Mouse (Mus musculus) monocyte, adult 5-6 weeks (primary cell): ENCODE measurements at regions not wholly inside any gene's neighbourhood (a gene's known extent, or its start where the extent isn't known, plus 50 kb on each side); places are given as distances from the start of the nearest gene placed in this dataset.

ENCODE experiments used
- ATAC-seq: fragments of 153-309, 156-312 bp; replicated peaks from 2 replicates; pipeline ENCODE4 v1.8.0; 2017; ENCODE audit warnings: mild to moderate bottlenecking; ENCODE audit not compliant: low TSS enrichment, insufficient number of reproducible peaks, severe bottlenecking, poor library complexity, low FRiP score

DNA sequence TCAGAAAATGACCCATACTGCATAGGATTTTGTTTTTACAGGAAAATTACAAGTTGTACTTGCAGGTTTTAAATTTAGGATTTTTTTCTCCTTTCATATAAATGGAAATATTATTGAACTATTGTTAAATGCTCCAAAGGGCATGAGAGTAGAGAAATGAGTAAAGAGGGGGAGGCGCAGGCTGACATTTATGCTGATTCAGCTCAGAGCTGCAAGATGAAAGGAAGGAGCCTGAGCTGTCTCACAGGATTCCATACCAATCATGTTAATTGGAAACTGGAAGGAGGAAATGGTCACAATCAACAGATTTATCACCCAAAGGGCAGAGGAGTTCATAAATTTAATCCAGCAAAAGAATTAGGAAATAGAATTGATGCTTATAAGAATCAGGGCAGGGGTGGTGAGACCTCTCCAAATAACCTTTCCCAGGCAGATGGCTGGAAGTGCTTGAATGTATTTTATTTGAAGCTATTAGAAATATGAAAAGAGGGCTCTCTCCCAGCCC is 1046.2 kb upstream of the Lrrc6 start:
- no peak for ATAC-seq

- ATAC-seq, result no peak
These were observed 1045.0 kb upstream of the Lrrc6 start for GRCm38 (mm10) chr15:67545745-67546144.

- ATAC-seq, result no peak
These were observed 1013.0 kb upstream of the Lrrc6 start for GRCm38 (mm10) chr15:67513722-67514121.

DNA sequence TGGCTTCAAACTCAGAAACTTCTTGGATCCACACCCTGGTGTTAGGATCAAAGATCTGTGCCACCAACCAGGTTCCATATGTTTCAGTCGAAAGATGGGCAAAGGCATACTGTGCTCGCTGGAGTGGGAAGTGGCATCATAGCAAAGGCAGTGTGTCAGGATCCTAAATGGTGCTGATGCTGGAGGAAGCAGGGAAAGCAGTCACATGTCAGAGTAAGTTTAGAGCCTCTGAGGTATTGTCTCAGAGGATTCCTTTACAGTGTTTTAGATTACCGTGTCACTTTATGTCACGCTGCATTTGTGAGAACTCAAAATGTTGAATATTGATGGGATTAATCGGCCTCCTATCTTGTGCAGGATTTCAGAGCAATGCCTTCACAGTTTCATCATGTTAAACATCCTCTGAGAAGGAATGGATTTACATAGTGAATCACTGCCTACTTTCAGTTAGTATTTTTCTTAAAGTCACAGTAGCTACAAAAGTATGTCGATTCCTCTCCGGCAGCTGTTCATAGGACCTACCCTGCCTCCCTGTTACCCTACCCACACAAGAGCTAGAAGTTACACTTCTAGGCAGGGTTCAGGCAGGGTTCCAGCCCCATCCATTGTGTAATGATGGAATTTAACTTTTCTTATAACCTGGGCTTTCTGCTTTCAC is 994.4 kb upstream of the Lrrc6 start:
- no peak for ATAC-seq

DNA sequence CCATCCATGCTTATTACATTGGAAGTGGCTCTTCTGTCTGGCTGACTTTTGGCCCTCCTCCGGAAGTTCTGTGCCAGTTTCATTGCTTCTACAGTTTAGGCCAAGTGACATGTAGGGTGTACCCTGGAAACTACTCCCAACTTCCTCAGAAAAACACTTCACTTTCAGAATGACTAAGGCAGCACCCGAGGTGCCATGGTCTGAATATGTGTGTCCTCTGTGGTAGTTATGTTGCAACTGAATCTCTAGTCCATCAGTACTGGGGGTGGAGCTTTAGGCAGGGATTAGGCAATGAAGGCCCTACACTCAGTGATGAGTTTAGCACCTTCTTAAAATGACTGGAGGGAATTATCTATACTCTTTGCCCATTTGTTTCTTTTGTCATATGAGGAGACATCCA is 981.0 kb upstream of the Lrrc6 start:
- peak; percentile 98 for ATAC-seq

GRCm38 (mm10) chr15:67474325-67474724 is 973.6 kb upstream of the Lrrc6 start:
- no peak for ATAC-seq

GRCm38 (mm10) chr15:67472979-67473378 is 972.3 kb upstream of the Lrrc6 start:
- ATAC-seq, result no peak

DNA sequence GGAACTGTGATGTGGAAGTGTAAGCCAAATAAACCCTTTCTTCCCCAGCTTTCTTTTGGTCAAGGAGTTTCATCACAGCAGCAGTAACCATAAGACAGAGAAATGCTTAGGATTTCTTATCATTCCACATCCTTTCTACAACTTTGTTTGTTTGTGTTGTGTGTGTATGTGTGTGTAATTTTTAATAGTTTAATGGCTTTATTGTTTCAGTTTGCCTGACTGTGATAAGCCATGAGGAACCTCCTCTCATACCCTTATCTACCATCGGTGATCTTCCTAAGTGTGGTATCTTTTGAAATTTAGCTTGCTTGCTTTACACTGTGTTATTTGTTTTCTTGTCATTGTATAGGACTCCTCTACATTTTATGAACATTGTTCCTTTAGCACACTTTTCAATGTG is 970.6 kb upstream of the Lrrc6 start:
- ATAC-seq, result no peak

DNA sequence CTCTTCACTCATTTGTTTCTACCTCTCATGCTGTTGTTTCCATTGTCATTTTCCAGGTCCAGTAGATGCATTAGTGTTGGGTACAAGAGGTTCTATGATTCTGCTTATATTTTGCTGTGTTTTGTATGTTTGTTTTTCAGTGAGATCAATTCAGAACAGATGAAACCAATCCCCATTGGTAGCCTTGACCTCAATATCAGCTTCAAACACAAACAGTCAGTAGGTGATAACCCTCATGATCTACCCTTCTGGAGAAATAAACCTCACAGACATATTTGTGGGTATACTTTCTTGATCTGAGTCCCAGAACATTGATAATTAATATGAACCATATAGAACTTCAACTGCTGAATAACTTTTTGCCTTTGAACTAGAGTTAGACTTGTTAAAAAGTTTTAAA is 969.3 kb upstream of the Lrrc6 start:
- ATAC-seq, result no peak

- ATAC-seq, result no peak
These were observed 967.0 kb upstream of the Lrrc6 start for GRCm38 (mm10) chr15:67467404-67468345.

- ATAC-seq, result no peak
These were observed 962.2 kb upstream of the Lrrc6 start for GRCm38 (mm10) chr15:67462863-67463262.

GRCm38 (mm10) chr15:67460384-67460783 is 959.7 kb upstream of the Lrrc6 start:
- ATAC-seq, result no peak

- peak; percentile 94 for ATAC-seq
These were observed 933.6 kb upstream of the Lrrc6 start for GRCm38 (mm10) chr15:67434284-67434683.

DNA sequence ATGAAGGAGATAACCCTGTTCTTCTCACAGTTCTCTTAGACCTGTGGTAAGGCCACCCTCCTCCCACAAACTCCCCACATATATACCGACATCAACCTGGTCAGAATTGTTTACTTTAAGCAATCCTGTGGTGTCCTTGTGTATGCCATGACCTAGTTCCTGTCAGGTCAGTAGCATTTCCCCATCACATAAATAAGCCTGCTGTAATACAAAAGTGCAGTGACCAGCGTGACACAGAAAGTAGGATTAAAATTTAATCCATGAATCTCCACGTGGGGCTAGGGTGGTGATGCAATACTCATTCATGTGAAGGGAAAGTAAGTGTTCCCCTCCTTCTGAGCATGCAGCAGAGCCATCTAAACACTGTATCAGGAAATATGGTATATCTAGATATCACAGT is 923.2 kb upstream of the Lrrc6 start:
- ATAC-seq, result peak; percentile 51; the same call in 1 of the 2 replicates

- ATAC-seq, result no peak
These were observed 921.7 kb upstream of the Lrrc6 start for GRCm38 (mm10) chr15:67422277-67422953.

GRCm38 (mm10) chr15:67420776-67421175 is 920.1 kb upstream of the Lrrc6 start:
- ATAC-seq, result no peak

GRCm38 (mm10) chr15:67419733-67420132 is 919.0 kb upstream of the Lrrc6 start:
- no peak for ATAC-seq

DNA sequence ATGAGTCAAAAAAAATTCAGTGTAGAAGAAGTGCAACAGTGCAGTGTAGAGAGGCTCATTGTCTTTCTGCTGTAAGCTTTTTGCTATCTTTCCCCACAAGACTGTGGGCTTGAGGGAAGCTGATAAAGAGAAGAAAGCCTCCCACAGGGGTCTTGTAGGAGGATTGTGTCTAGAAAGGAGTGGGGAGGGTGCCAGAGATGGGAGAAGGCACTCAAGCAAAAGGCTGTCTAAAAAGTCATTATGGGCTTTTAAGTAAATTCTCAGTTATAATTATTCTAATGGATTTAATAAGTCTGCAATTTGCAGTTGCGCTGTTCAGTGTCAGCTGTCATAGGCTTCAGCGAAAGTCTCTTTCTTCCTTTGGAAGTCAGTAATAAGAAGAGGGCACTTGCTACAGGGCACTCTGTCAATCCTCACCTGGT is 917.0 kb upstream of the Lrrc6 start:
- ATAC-seq, result no peak

DNA sequence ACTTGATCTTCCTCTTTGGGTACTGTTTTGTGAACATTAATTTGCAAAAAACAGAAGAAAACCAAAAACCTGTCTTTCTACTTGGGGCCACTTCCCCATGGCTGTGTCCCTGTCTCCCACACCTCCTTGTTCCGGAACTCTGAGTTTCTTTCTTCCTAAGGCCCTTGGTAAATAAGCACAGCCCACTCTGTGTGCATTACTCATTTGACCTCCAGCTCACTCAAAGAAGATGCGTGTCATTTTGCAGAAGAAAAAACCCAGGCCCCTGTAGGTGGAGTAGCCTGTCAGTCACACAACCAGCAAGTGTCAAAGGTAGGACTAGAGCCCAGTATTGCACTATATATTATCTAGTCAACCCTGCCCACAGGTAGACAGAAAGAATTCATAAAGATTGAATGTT is 915.1 kb upstream of the Lrrc6 start:
- peak; percentile 63; the same call in 1 of the 2 replicates for ATAC-seq
